In genomic region chr8:113873446-113874120, GRCm38 (mm10) we compare ENCODE assay signal across 12 mouse cellular contexts. TPM values are rescaled to one million over a fixed set of nuclear protein-coding genes. Genes with fewer than 3 reads are reported as not detected.
DNase-seq lines count a peak whose midpoint lies in the region; ATAC-seq lines count a peak whose summit lies in the region.
"Had no signal": no experiment of that assay in that cellular context is flagged by ENCODE, and none has a peak within 500 bp of the region (broad histone marks: within the 10 kb centered on the region; RNA-seq: fewer than 3 reads in every experiment).

No protein-coding gene starts in this region.

- no peaks in the 10 kb centered on the region for H3K9me3 ChIP-seq in forebrain, embryonic 14.5 days (replicated peaks; ENCODE audit: control insufficient read depth, low read length)
- H3K9me3 ChIP-seq in forebrain, embryonic 12.5 days, result no peaks in the 10 kb centered on the region
- H3K9me3 ChIP-seq: neural tube, embryonic 13.5 days had no signal

- H3K4me3 ChIP-seq in forebrain, embryonic 14.5 days (ENCODE audit: low read depth, low read length), result no peak overlapping the region
- no peak overlapping the region for H3K4me3 ChIP-seq in forebrain, embryonic 12.5 days (replicated peaks)
- H3K4me3 ChIP-seq: neural tube, embryonic 13.5 days had no signal

- peak; percentile 94 for ATAC-seq in forebrain, embryonic 14.5 days
- no peak for ATAC-seq in forebrain, embryonic 12.5 days (ENCODE audit: low FRiP score)

- no peak overlapping the region for H3K4me2 ChIP-seq in forebrain, embryonic 14.5 days (ENCODE audit: low read length)
- H3K4me2 ChIP-seq in forebrain, embryonic 12.5 days, result no peak overlapping the region
- H3K4me2 ChIP-seq: neural tube, embryonic 13.5 days had no signal

- 73% methylated on average over 12 of the region's 12 CpGs for WGBS in forebrain, embryonic 14.5 days
- WGBS in forebrain, embryonic 12.5 days, result 82% methylated on average over 12 of the region's 12 CpGs

- no peaks in the 10 kb centered on the region for H3K4me1 ChIP-seq in forebrain, embryonic 14.5 days (ENCODE audit: control insufficient read depth, insufficient read depth, low read length)
- no peaks in the 10 kb centered on the region for H3K4me1 ChIP-seq in forebrain, embryonic 12.5 days
- H3K4me1 ChIP-seq: neural tube, embryonic 13.5 days had no signal

- no peak overlapping the region for H3K9ac ChIP-seq in forebrain, embryonic 14.5 days (ENCODE audit: low read length)
- H3K9ac ChIP-seq in forebrain, embryonic 12.5 days, result no peak overlapping the region
- H3K9ac ChIP-seq: neural tube, embryonic 13.5 days had no signal

- no peak overlapping the region for H3K27ac ChIP-seq in forebrain, embryonic 14.5 days (ENCODE audit: low read depth, low read length)
- no peak overlapping the region for H3K27ac ChIP-seq in forebrain, embryonic 12.5 days
- H3K27ac ChIP-seq: neural tube, embryonic 13.5 days had no signal

- DNase-seq in forebrain, embryonic 14.5 days (ENCODE audit: low spot score), result peak; percentile 95
- DNase-seq in cerebellum, adult 18-20 months, result peak; percentile 86 to 94
- peak; percentile 85 to 94 for DNase-seq in layer of hippocampus, adult 18-20 months (ENCODE audit: low spot score in 2 of 2)
- DNase-seq in retina, postnatal 1 day, result peak; percentile 40
- no peak for DNase-seq in kidney, postnatal 10 days
- DNase-seq in MN1 (ENCODE audit: low spot score), result no peak
- no peak for DNase-seq in thymus, postnatal 25 days
- DNase-seq: lung, postnatal 36 days; thymus, postnatal 36 days had no signal

- H3K27me3 ChIP-seq in forebrain, embryonic 14.5 days (replicated peaks; ENCODE audit: control insufficient read depth, insufficient read depth, low read length), result no peaks in the 10 kb centered on the region
- no peaks in the 10 kb centered on the region for H3K27me3 ChIP-seq in forebrain, embryonic 12.5 days
- H3K27me3 ChIP-seq: neural tube, embryonic 13.5 days had no signal

- H3K36me3 ChIP-seq in forebrain, embryonic 14.5 days (ENCODE audit: control insufficient read depth, insufficient read depth, low read length), result no peaks in the 10 kb centered on the region
- no peaks in the 10 kb centered on the region for H3K36me3 ChIP-seq in forebrain, embryonic 12.5 days (replicated peaks)
- H3K36me3 ChIP-seq: neural tube, embryonic 13.5 days had no signal

RNA-seq across cellular contexts. Expression of gene Adamts18, which starts 25.0 kb away (rescaled TPM):
- polyA plus RNA-seq in forebrain, embryonic 14.5 days (2014; fragmentation: Nextera tagmentation; extraction: Ambion mirVana), result 8.8 and 13.3 TPM in 2 replicates
- polyA plus RNA-seq in forebrain, embryonic 12.5 days (2016; fragmentation: Nextera tagmentation; extraction: Ambion mirVana), result 3.8 and 5.6 TPM in 2 replicates
- under 1 TPM; 0.43 to 0.82 TPM for total RNA-seq in layer of hippocampus, adult 18-20 months (2021)
- total RNA-seq: common myeloid progenitor, adult 5-6 weeks had no signal

Comparison
In these comparisons a context has a peak if more than half of its experiments do, and no peak if none do; other contexts are left out.
1. DNase-seq: peak in forebrain, embryonic 14.5 days (single experiment), cerebellum, adult 18-20 months (2 of 2), layer of hippocampus, adult 18-20 months (2 of 2) and retina, postnatal 1 day (single experiment); none in kidney, postnatal 10 days (single experiment), MN1 (single experiment) and thymus, postnatal 25 days (single experiment).